Mouse (Mus musculus) midbrain, embryonic 13.5 days (tissue): ENCODE data around the gene Ptges2. TPM values are rescaled to one million over a fixed set of nuclear protein-coding genes. Genes with fewer than 3 reads are reported as not detected.
A peak's percentile ranks its signal among the peaks of the same experiment; 100 is the strongest.

Experiments
- ATAC-seq: fragments of 200-750 bp; cut with Nextera tagmentation; 2 replicates; pipeline ENCODE4 v1.8.0; 2017; ENCODE audit warnings: mild to moderate bottlenecking, moderate TSS enrichment, moderate library complexity
- H3K27ac ChIP-seq: fragments of 300-500 bp; sonication (generic); 2 replicates; pipeline ENCODE4 v1.5.1; 2015; ENCODE audit warnings: inconsistent platforms, mild to moderate bottlenecking, moderate library complexity
- H3K27me3 ChIP-seq: fragments of 300-500 bp; sonication (generic); 2 replicates; pipeline ENCODE4 v1.6.1; 2015; ENCODE audit warnings: mild to moderate bottlenecking, inconsistent platforms
- H3K36me3 ChIP-seq: fragments of 300-500 bp; sonication (generic); 2 replicates; pipeline ENCODE4 v1.6.1; 2015; ENCODE audit warnings: mild to moderate bottlenecking, inconsistent platforms
- H3K4me1 ChIP-seq: fragments of 300-500 bp; sonication (generic); replicated peaks from 2 replicates; pipeline ENCODE4 v1.6.1; 2015; ENCODE audit warnings: inconsistent platforms
- H3K4me2 ChIP-seq: fragments of 300-500 bp; sonication (generic); replicated peaks from 2 replicates; pipeline ENCODE4 v1.6.1; 2015; ENCODE audit warnings: moderate library complexity, mild to moderate bottlenecking, inconsistent platforms
- H3K4me3 ChIP-seq: fragments of 300-500 bp; sonication (generic); replicated peaks from 2 replicates; pipeline ENCODE4 v1.5.1; 2015; ENCODE audit warnings: mild to moderate bottlenecking, inconsistent platforms
- H3K9ac ChIP-seq: fragments of 300-500 bp; sonication (generic); replicated peaks from 2 replicates; pipeline ENCODE4 v1.6.1; 2015; ENCODE audit warnings: mild to moderate bottlenecking, inconsistent platforms
- H3K9me3 ChIP-seq: fragments of 300-500 bp; sonication (generic); 2 replicates; pipeline ENCODE4 v1.6.1; 2016; ENCODE audit warnings: mild to moderate bottlenecking, inconsistent platforms
- WGBS: fragments of 180-500 bp; shearing (Covaris S2); methylation state at CpG from one replicate; pipeline ENCODE4 v1.1.7; 2015; 5-methylcytosine and 5-hydroxymethylcytosine counted together
- polyA plus RNA-seq: library from polyadenylated mRNA; unstranded; fragments of >200 nt; fragmentation: Nextera tagmentation; extraction: Ambion mirVana; gene quantifications from 2 replicates; pipeline ENCODE4 v1.2.1, GENCODE M21; 2015

Ptges2 gene
- polyA plus RNA-seq, 1 experiment from 2014 or later: 35.5 TPM

DNA sequence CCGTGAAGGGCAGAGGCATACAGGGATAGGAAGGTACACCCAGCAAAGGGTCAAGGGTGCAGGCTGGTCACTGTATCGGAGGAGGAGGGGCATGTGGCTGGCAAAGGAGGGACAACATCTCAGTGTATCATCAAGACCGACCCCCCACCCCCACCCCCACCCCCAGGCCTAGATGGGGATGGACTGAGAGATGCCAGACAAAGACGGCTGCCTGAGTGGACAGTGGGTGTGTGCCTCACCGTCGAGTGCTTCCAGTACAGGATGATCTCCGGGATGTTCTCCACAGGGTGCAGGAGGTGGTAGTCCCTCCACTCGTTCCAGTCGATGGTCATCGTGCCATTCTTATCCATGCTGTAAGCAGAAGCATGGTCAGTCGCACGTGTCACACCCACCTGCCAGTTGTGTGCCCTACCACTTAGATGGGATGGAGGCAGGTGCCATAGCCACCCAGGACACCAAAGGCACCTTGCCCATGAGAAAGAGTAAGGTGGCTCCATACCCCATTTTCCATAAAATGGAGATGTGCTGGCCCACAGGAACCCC lies 24.4 kb downstream of the Ptges2 start:
- H3K4me2 ChIP-seq: no peak overlapping the region
- H3K9ac ChIP-seq: no peak overlapping the region
- H3K9me3 ChIP-seq: no peaks in the 10 kb centered on the region
- no peak for ATAC-seq
- peaks cover 61% of the 10 kb centered on the region for H3K36me3 ChIP-seq
- 90% methylated on average over 12 of the region's 12 CpGs for WGBS
- peaks cover 28% of the 10 kb centered on the region for H3K4me1 ChIP-seq
- no peaks in the 10 kb centered on the region for H3K27me3 ChIP-seq
- H3K4me3 ChIP-seq: no peak overlapping the region
- H3K27ac ChIP-seq: no peak overlapping the region

DNA sequence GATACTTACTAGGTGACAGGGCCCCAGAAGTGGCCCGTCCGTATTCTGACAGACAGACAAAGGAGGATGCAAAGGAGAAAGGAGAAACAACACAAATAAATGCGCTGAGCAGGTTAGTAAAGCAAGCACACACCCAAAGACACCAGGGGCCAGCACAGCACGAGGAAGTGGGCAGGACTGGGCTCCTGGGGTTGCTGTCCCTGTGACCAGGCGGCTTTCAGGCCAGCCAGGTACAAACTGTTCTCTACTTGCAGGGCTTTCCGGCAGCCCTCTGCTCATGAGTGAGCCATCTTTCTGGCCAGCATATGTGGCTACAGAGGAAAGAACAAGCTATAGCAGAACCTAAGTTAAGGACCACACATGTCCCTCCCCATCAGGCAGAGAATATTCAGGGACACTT lies 25.0 kb downstream of the Ptges2 start:
- no peaks in the 10 kb centered on the region for H3K9me3 ChIP-seq
- no peak overlapping the region for H3K27ac ChIP-seq
- 88% methylated on average over 6 of the region's 6 CpGs for WGBS
- no peak overlapping the region for H3K4me2 ChIP-seq
- peaks cover 28% of the 10 kb centered on the region for H3K4me1 ChIP-seq
- ATAC-seq: no peak
- peaks cover 56% of the 10 kb centered on the region for H3K36me3 ChIP-seq
- H3K9ac ChIP-seq: no peak overlapping the region
- H3K4me3 ChIP-seq: no peak overlapping the region
- no peaks in the 10 kb centered on the region for H3K27me3 ChIP-seq

DNA sequence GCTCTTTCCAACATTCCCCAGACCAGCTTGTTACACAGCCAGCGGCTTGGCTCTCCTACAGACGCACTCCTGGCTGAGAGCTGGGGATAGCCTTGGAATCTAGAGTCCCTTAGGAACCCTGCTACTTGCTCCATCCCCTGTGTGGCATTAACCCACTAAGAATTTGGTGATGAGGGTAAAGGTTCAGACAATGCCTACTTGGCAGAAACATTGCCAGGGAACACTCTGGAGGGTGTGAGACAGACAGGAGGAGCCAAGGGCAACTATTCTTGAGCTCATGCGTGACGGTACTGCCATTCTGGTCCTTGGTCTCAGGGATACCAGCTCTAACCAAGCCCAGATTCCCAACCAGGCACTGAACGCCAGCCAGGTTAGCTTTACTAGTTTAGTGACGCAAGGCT lies 26.2 kb downstream of the Ptges2 start:
- no peak for ATAC-seq

GRCm38 (mm10) chr2:32423481-32424331 lies 28.0 kb downstream of the Ptges2 start:
- Histone ChIP-seq H3K4me3 (peak overlapping the region; percentile 39), H3K36me3 (peaks cover 26% of the 10 kb centered on the region), H3K27ac (peak overlapping the region; percentile 80), H3K27me3 (no peaks in the 10 kb centered on the region), H3K4me1 (peaks cover 45% of the 10 kb centered on the region), H3K9me3 (no peaks in the 10 kb centered on the region), H3K9ac (peak overlapping the region; percentile 56), H3K4me2 (peak overlapping the region; percentile 60)
- WGBS: 3% methylated on average over 14 of the region's 14 CpGs
- peak; percentile 89 for ATAC-seq

More for the DNA sequence above, 26.2 kb downstream of the Ptges2 start:
- Histone ChIP-seq H3K4me2 (no peak overlapping the region), H3K9ac (no peak overlapping the region), H3K4me1 (peaks cover 28% of the 10 kb centered on the region), H3K4me3 (no peak overlapping the region), H3K9me3 (no peaks in the 10 kb centered on the region), H3K36me3 (peaks cover 44% of the 10 kb centered on the region), H3K27me3 (no peaks in the 10 kb centered on the region), H3K27ac (no peak overlapping the region)
- WGBS: 94% methylated on average over 6 of the region's 6 CpGs

DNA sequence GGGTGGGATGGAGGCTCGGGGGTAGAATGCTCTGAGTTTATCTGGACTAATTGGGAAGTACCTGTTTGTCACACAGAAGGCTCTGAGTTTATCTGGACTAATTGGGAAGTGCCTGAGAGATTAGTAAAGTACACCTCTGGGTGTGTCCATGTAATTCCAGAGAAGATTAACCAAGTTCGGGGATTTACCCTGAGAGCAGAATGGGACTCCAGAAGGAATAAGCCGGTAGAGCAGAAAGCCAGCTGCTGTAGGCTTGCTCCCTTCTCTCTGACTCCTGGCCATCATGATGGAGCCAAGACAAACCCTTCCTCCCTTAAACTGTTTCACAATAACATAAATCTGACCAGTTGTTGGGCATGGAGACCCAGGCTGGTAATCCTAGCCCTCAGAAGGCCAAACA lies 29.1 kb downstream of the Ptges2 start:
- 27% methylated on average over 3 of the region's 3 CpGs for WGBS
- H3K4me2 ChIP-seq: 0 out of 2 replicates have a peak overlapping the region, but pooled peaks have one; percentile 60
- H3K4me1 ChIP-seq: peaks cover 56% of the 10 kb centered on the region

DNA sequence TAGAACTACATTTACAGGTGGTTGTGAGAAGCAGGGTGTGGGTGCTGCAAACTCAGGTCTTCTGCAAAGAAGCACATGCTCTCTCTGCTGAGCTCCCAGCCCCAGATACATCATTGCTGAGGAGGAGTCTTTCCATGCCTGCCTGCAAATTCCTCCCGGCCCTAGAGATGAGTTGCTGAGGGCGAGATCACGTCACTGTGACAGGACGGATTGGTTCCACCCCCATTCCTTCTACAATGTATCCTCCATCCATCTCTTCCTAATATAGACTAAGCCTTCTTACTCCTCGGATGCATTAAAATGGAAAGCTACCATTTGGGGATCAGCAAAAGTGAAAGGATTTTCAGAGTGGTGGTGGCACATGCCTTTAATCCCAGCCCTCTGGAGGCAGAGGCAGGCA lies 29.9 kb downstream of the Ptges2 start:
- no peak overlapping the region for H3K27ac ChIP-seq
- no peaks in the 10 kb centered on the region for H3K9me3 ChIP-seq
- H3K4me2 ChIP-seq: no peak overlapping the region
- no peaks in the 10 kb centered on the region for H3K27me3 ChIP-seq
- H3K36me3 ChIP-seq: peaks cover 7% of the 10 kb centered on the region
- H3K9ac ChIP-seq: no peak overlapping the region
- peaks cover 64% of the 10 kb centered on the region for H3K4me1 ChIP-seq
- ATAC-seq: no peak
- WGBS: 78% methylated on average over 5 of the region's 5 CpGs
- H3K4me3 ChIP-seq: no peak overlapping the region

More for the DNA sequence above, 29.1 kb downstream of the Ptges2 start:
- Histone ChIP-seq H3K9ac (no peak overlapping the region), H3K27ac (peak overlapping the region; percentile 80), H3K9me3 (no peaks in the 10 kb centered on the region), H3K36me3 (peaks cover 15% of the 10 kb centered on the region), H3K27me3 (no peaks in the 10 kb centered on the region), H3K4me3 (no peak overlapping the region)
- ATAC-seq: no peak

GRCm38 (mm10) chr2:32426141-32426540 lies 30.4 kb downstream of the Ptges2 start:
- Histone ChIP-seq H3K36me3 (peaks cover 1% of the 10 kb centered on the region; the same call in 1 of the 2 replicates), H3K9ac (no peak overlapping the region), H3K9me3 (no peaks in the 10 kb centered on the region), H3K4me1 (peaks cover 65% of the 10 kb centered on the region), H3K27me3 (no peaks in the 10 kb centered on the region), H3K4me2 (no peak overlapping the region), H3K27ac (no peak overlapping the region), H3K4me3 (no peak overlapping the region)
- WGBS: 96% methylated on average over 1 of the region's 1 CpGs
- no peak for ATAC-seq

DNA sequence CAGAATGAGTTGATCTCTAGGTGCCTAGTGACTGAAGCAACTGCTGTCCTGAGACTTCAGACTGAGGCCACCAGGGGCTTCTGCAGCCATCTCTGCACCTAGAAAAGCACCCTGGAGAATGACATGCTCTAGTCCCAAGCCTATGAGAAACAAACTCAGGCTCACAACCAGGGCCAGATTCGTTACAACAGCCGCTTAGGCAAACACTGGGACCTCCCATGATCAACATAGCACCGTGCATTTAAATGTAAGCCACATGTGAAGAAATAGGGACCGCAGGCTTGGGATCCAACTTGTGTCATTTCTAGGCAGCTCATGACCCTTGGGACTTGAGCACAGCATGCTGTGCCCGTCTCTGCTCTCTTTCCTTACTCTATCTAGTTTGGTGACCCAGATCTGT lies 32.0 kb downstream of the Ptges2 start:
- no peaks in the 10 kb centered on the region for H3K27me3 ChIP-seq
- H3K9ac ChIP-seq: no peak overlapping the region; the same call in 1 of the 2 replicates
- peak overlapping the region; percentile 87 for H3K27ac ChIP-seq
- peaks cover 70% of the 10 kb centered on the region for H3K4me1 ChIP-seq
- no peaks in the 10 kb centered on the region for H3K36me3 ChIP-seq
- peak overlapping the region; percentile 59; the same call in 1 of the 2 replicates for H3K4me3 ChIP-seq
- ATAC-seq: no peak
- peak overlapping the region; percentile 69 for H3K4me2 ChIP-seq
- WGBS: 85% methylated on average over 5 of the region's 5 CpGs
- H3K9me3 ChIP-seq: no peaks in the 10 kb centered on the region

DNA sequence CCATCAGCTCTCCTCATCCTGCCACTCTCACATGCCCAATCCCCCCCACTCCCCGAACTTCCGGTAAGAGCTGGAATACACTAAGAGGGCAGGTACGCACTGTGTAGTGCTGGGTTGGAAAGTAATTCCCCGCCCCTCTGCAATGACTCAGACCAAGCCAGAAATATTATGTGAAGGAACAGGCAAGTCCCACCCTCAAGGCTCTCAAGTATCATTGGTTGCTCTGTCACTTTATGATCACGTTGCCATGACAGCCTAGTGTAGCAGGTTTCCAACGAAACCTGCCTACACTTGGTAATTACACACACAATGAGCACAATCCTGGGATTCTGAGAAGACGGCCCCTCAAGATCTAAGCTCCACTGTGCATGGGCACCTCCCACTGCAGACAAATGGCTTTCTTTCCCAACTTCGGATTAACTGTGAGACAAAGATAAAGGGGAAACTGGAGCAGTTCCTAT lies 32.6 kb downstream of the Ptges2 start:
- ATAC-seq: peak; percentile 70
- Histone ChIP-seq H3K27ac (peak overlapping the region; percentile 87), H3K4me2 (peak overlapping the region; percentile 69), H3K9ac (peak overlapping the region; percentile 79), H3K36me3 (no peaks in the 10 kb centered on the region), H3K4me1 (peaks cover 64% of the 10 kb centered on the region), H3K4me3 (peak overlapping the region; percentile 59), H3K9me3 (no peaks in the 10 kb centered on the region), H3K27me3 (no peaks in the 10 kb centered on the region)
- WGBS: 39% methylated on average over 8 of the region's 8 CpGs

DNA sequence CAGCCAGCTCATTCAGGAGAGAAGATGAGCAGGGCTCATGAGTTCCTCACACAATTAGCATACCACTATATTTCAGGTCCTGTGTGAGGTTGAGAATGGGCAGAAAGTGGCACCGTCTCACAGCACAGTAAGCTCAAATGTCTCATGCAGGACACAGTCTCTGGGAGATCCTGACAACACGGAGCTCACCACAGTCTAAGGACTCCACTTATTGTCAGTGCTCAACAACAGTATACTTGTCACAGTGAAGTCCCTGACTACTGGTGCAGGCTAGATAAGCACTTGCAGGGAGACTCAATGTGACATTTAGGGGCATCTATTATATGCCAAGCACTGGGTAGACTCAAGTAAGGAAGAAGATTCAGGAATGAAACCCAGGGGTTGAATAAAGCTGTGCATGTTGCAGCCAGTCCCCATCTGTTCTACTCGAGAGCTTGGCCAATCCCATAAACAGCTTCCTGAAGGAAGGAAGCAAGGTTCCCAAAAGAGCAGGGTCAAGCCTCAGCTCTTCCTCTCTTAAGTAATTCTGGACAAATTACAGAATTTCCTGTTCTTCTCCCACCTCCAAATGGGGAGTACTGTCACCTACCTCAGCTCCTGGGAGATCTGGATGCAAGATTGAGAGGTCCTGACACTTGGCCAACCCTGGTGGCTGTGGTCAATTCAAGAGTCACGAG lies 33.7 kb downstream of the Ptges2 start:
- Histone ChIP-seq H3K4me3 (peak overlapping the region; percentile 59), H3K4me1 (peaks cover 53% of the 10 kb centered on the region), H3K27me3 (no peaks in the 10 kb centered on the region), H3K9me3 (no peaks in the 10 kb centered on the region), H3K4me2 (peak overlapping the region; percentile 69), H3K36me3 (no peaks in the 10 kb centered on the region), H3K9ac (peak overlapping the region; percentile 79), H3K27ac (peak overlapping the region; percentile 87)
- 78% methylated on average over 4 of the region's 4 CpGs for WGBS
- no peak for ATAC-seq

- peak overlapping the region; percentile 79 for H3K9ac ChIP-seq
- peaks cover 49% of the 10 kb centered on the region for H3K4me1 ChIP-seq
- peak; percentile 96 for ATAC-seq
- H3K4me2 ChIP-seq: peak overlapping the region; percentile 69
- WGBS: 5% methylated on average over 18 of the region's 18 CpGs
- no peaks in the 10 kb centered on the region for H3K27me3 ChIP-seq
- H3K27ac ChIP-seq: peak overlapping the region; percentile 85
- H3K4me3 ChIP-seq: peak overlapping the region; percentile 59
- H3K9me3 ChIP-seq: no peaks in the 10 kb centered on the region
- H3K36me3 ChIP-seq: no peaks in the 10 kb centered on the region
These were observed 35.3 kb downstream of the Ptges2 start for GRCm38 (mm10) chr2:32430701-32431676.
